Mouse (Mus musculus) gastrocnemius, postnatal 14 days (tissue): ENCODE results near the gene Erfe. TPM values are rescaled to one million over a fixed set of nuclear protein-coding genes. Genes with fewer than 3 reads are reported as not detected.
A peak's percentile ranks its signal among the peaks of the same experiment; 100 is the strongest.

ENCODE experiments used
- DNase-seq: peaks from one replicate; pipeline ENCODE4 v3.0.0; 2021; ENCODE audit warnings: mixed read lengths
- intact Hi-C: fragments of 180-260 bp; cut with DNase I; formaldehyde crosslinking; loops from one replicate; pipeline ENCODE4 v1.15.1; 2025; ENCODE audit warnings: low total_unique reads
- total RNA-seq, 2 experiments: library from RNA; stranded (reverse); gene quantifications; 2 replicates each; pipeline ENCODE4 v1.2.3; 2021

The Erfe gene
- total RNA-seq, 2 experiments from 2014 or later, result 2.0 to 2.6 TPM

GRCm38 (mm10) chr1:91369408-91369807, 3.2 kb downstream of the Erfe start:
- intact Hi-C loops, result no loop called here
- no peak for DNase-seq

GRCm38 (mm10) chr1:91370055-91370454, 3.8 kb downstream of the Erfe start:
- DNase-seq, result no peak
- intact Hi-C loops, result no loop called here

- intact Hi-C loops, result no loop called here
- DNase-seq, result no peak
Measured at GRCm38 (mm10) chr1:91373414-91373835, 7.2 kb downstream of the Erfe start.

- DNase-seq, result peak; percentile 77
- intact Hi-C loops, result no loop called here
Measured at GRCm38 (mm10) chr1:91380453-91381090, 14.3 kb downstream of the Erfe start.

GRCm38 (mm10) chr1:91381091-91381471, 14.9 kb downstream of the Erfe start:
- DNase-seq, result no peak
- intact Hi-C loops, result no loop called here

- no peak for DNase-seq
- intact Hi-C loops, result no loop called here
Measured at GRCm38 (mm10) chr1:91390369-91390768, 24.1 kb downstream of the Erfe start.

- no peak for DNase-seq
- intact Hi-C loops, result no loop called here
Measured at GRCm38 (mm10) chr1:91397927-91398259, 31.7 kb downstream of the Erfe start.

- DNase-seq, result peak; percentile 84
- intact Hi-C loops, result no loop called here
Measured at GRCm38 (mm10) chr1:91398260-91399062, 32.2 kb downstream of the Erfe start, which contains the start of gene Ilkap. Gene Ilkap, minus strand, starts transcription at chr1:91398815.

GRCm38 (mm10) chr1:91404976-91405375, 38.7 kb downstream of the Erfe start:
- intact Hi-C loops, result no loop called here
- DNase-seq, result no peak

- peak; percentile 68 for DNase-seq
- intact Hi-C loops, result no loop called here
Measured at GRCm38 (mm10) chr1:91405406-91406169, 39.4 kb downstream of the Erfe start.

GRCm38 (mm10) chr1:91407819-91408218, 41.6 kb downstream of the Erfe start:
- no peak for DNase-seq

GRCm38 (mm10) chr1:91411631-91412285, 45.5 kb downstream of the Erfe start:
- intact Hi-C loops, result no loop called here

More at GRCm38 (mm10) chr1:91407819-91408218, 41.6 kb downstream of the Erfe start:
- intact Hi-C loops, result no loop called here

GRCm38 (mm10) chr1:91412286-91413029, 46.2 kb downstream of the Erfe start:
- intact Hi-C loops, result no loop called here
- DNase-seq, result peak; percentile 32

More at GRCm38 (mm10) chr1:91411631-91412285, 45.5 kb downstream of the Erfe start:
- no peak for DNase-seq

GRCm38 (mm10) chr1:91413030-91413506, 46.8 kb downstream of the Erfe start:
- intact Hi-C loops, result no loop called here
- DNase-seq, result peak; percentile 95

- no peak for DNase-seq
- intact Hi-C loops, result no loop called here
Measured at GRCm38 (mm10) chr1:91413536-91413897, 47.3 kb downstream of the Erfe start.

GRCm38 (mm10) chr1:91413898-91414594, 47.8 kb downstream of the Erfe start, which contains the start of gene Hes6:
Gene Hes6, minus strand, starts transcription at chr1:91414038.
- intact Hi-C loops, result no loop called here
- peak; percentile 89 for DNase-seq

- intact Hi-C loops, result no loop called here
- no peak for DNase-seq
Measured at GRCm38 (mm10) chr1:91414903-91415302, 48.7 kb downstream of the Erfe start.

- intact Hi-C loops, result no loop called here
- no peak for DNase-seq
Measured at GRCm38 (mm10) chr1:91415311-91415710, 49.1 kb downstream of the Erfe start.
